Mouse (Mus musculus) kidney, embryonic 16.5 days (tissue): ENCODE measurements around the gene Kras. TPM values are rescaled to one million over a fixed set of nuclear protein-coding genes. Genes with fewer than 3 reads are reported as not detected.

Source experiments
- ATAC-seq: fragments of 200-750 bp; cut with Nextera tagmentation; 2 replicates; pipeline ENCODE4 v1.8.0; 2017; ENCODE audit warnings: moderate TSS enrichment; ENCODE audit not compliant: low FRiP score, low TSS enrichment
- H3K27ac ChIP-seq: fragments of 300-500 bp; sonication (generic); 2 replicates; pipeline ENCODE4 v1.5.1; 2014; ENCODE audit warnings: low read length
- H3K27me3 ChIP-seq: fragments of 300-500 bp; sonication (generic); 2 replicates; pipeline ENCODE4 v1.6.1; 2014; ENCODE audit warnings: low read length, control low read depth, mixed read lengths; ENCODE audit not compliant: insufficient read depth
- H3K36me3 ChIP-seq: fragments of 300-500 bp; sonication (generic); 2 replicates; pipeline ENCODE4 v1.6.1; 2014; ENCODE audit warnings: low read length, control low read depth, mixed read lengths; ENCODE audit not compliant: insufficient read depth
- H3K4me1 ChIP-seq: fragments of 300-500 bp; sonication (generic); 2 replicates; pipeline ENCODE4 v1.6.1; 2014; ENCODE audit warnings: low read length, control low read depth, mixed read lengths; ENCODE audit not compliant: insufficient read depth
- H3K4me2 ChIP-seq: fragments of 300-500 bp; sonication (generic); replicated peaks from 2 replicates; pipeline ENCODE4 v1.6.1; 2014; ENCODE audit warnings: low read depth, low read length
- H3K4me3 ChIP-seq: fragments of 300-500 bp; sonication (generic); 2 replicates; pipeline ENCODE4 v1.5.1; 2014; ENCODE audit warnings: mild to moderate bottlenecking, low read length
- H3K9ac ChIP-seq: fragments of 300-500 bp; sonication (generic); replicated peaks from 2 replicates; pipeline ENCODE4 v1.6.1; 2014; ENCODE audit warnings: low read length
- H3K9me3 ChIP-seq: fragments of 300-500 bp; sonication (generic); 2 replicates; pipeline ENCODE4 v1.6.1; 2016; ENCODE audit warnings: low read length, control low read depth
- WGBS: fragments of 180-500 bp; shearing (Covaris S2); extraction: QIAGEN DNeasy Blood & Tissue Kit; methylation state at CpG from one replicate; pipeline ENCODE4 v1.1.7; 2014; 5-methylcytosine and 5-hydroxymethylcytosine counted together
- polyA plus RNA-seq: library from polyadenylated mRNA; unstranded; fragments of >200 nt; fragmentation: Nextera tagmentation; extraction: Ambion mirVana; gene quantifications from 2 replicates; pipeline ENCODE4 v1.2.1, GENCODE M21; 2015

The Kras gene
- polyA plus RNA-seq, 1 experiment from 2014 or later, result 68.9 TPM

DNA sequence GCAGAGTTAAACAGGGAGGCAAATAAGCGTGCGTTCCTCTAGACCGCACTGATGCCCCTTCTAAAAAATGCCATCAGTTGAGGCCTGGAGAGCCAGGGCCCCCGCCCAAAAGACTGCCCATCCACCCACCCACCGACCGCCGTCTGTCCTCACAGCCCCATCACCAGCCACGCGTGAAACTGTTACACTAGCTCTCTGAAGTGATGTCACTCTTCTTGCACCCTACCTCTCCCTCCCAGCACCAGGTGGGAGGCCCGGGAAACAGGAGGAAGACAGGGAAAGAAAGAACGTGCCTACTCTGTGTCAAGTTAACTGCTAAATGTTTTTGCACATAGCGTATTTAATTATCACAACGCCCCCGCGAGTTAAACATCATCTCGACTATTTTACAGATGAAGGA, 781 bp upstream of the Kras start:
- H3K4me2 ChIP-seq, result peak overlapping the region; percentile 84
- 7% methylated on average over 16 of the region's 16 CpGs for WGBS
- H3K36me3 ChIP-seq, result peaks cover 4% of the 10 kb centered on the region
- ATAC-seq, result no peak
- peak overlapping the region; percentile 96 for H3K9ac ChIP-seq
- H3K4me1 ChIP-seq, result peaks cover 20% of the 10 kb centered on the region; the same call in 1 of the 2 replicates
- H3K27ac ChIP-seq, result peak overlapping the region; percentile 80
- no peaks in the 10 kb centered on the region for H3K9me3 ChIP-seq
- no peaks in the 10 kb centered on the region for H3K27me3 ChIP-seq
- H3K4me3 ChIP-seq, result peak overlapping the region; percentile 95

DNA sequence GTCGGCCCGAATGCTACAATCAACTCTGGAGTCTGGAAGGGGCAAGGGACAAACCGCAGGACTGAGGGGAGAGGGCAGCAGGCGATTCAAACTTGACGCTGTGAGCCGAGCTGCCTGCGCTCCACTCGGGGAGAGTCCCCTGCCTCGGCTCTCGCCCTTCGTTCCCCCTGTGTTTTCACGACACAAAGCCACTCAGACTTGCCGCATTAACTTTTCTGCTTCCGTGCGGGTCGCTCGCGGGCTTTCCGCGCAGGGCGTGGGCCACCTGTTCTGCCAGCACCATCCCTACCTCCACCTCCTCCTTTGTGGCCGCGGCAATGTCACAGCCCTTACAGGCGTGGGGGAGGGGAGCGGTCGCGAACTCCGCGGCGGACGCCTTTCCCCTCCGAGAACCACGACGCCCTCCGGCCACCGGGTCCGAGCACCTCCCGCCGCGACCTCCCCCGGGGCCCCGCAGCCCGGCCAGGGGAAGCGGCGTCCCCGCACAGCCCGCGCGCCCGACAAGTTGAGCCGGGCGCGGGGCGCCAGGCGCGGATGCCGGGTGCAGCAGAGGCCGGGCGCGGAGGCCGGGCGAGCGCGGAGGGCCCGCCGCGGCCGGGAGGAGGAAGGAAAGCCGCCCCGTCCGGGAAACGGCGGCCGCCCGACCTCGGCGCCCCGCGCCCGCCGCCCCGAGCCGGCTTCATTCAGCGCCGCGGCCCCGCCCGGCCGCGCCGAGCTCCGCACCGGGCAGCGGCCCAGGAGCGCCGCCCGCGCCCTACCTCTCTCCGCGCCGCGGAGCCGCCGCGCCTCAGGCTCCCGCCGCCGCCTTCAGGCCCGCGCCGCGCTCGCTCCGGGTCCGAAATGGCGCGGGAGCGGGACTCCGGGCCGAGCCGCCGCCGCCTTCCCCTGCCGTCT, 501 bp downstream of the Kras start:
- H3K4me1 ChIP-seq, result peaks cover 20% of the 10 kb centered on the region; the same call in 1 of the 2 replicates
- H3K36me3 ChIP-seq, result peaks cover 12% of the 10 kb centered on the region
- peak overlapping the region; percentile 95 for H3K4me3 ChIP-seq
- H3K9me3 ChIP-seq, result no peaks in the 10 kb centered on the region
- peak overlapping the region; percentile 84 for H3K27ac ChIP-seq
- peak overlapping the region; percentile 62 for H3K4me2 ChIP-seq
- ATAC-seq, result peak; percentile 47
- H3K27me3 ChIP-seq, result no peaks in the 10 kb centered on the region
- 0% methylated on average over 58 of the region's 124 CpGs for WGBS
- H3K9ac ChIP-seq, result peak overlapping the region; percentile 96

DNA sequence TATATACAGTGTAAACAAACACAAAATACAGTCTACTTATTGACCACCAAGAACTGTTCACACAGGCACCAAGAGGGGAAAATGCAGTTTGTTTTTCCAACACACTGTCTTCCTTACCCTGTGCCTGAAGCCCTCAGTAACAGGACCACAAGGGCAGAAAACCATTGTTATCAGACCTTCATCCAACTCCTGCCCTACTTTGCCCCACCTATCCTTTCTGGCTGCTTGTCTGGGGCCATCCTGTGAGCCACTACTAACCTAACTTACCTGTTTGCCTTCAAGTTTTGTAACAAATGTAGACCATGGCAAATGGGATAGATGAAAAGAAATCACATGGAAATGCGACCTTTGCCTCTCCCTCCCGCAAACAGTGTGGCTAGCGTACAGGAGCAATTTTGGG, 2.2 kb downstream of the Kras start:
- peak overlapping the region; percentile 2; the same call in 1 of the 2 replicates for H3K4me2 ChIP-seq
- H3K9me3 ChIP-seq, result no peaks in the 10 kb centered on the region
- H3K9ac ChIP-seq, result 0 out of 2 replicates have a peak overlapping the region, but pooled peaks have one; percentile 6
- peaks cover 20% of the 10 kb centered on the region; the same call in 1 of the 2 replicates for H3K4me1 ChIP-seq
- H3K27me3 ChIP-seq, result no peaks in the 10 kb centered on the region
- no peak overlapping the region for H3K27ac ChIP-seq
- 73% methylated on average over 3 of the region's 3 CpGs for WGBS
- no peak overlapping the region for H3K4me3 ChIP-seq
- H3K36me3 ChIP-seq, result peaks cover 12% of the 10 kb centered on the region
- ATAC-seq, result no peak

DNA sequence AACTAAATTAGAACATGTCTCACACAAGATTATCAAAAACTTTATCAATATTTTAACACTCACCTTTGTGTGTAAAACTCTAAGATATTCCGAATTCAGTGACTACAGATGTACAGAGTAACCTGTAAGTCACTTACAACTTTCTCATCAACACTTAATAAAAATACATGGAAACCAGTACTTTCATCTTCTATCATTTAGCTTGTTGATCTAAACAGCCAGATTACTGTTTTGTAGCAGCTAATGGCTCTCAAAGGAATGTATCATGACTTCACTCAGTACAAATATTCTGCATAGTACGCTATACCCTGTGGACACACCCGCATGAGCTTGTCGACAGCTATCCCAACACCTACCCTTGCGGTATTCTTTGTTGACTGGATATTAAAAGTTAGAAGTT, 3.2 kb downstream of the Kras start:
- H3K36me3 ChIP-seq, result peaks cover 12% of the 10 kb centered on the region
- no peak overlapping the region for H3K4me2 ChIP-seq
- no peak overlapping the region for H3K27ac ChIP-seq
- H3K27me3 ChIP-seq, result no peaks in the 10 kb centered on the region
- WGBS, result 90% methylated on average over 5 of the region's 5 CpGs
- H3K4me1 ChIP-seq, result peaks cover 20% of the 10 kb centered on the region; the same call in 1 of the 2 replicates
- no peak overlapping the region for H3K9ac ChIP-seq
- no peak overlapping the region for H3K4me3 ChIP-seq
- H3K9me3 ChIP-seq, result no peaks in the 10 kb centered on the region
- no peak for ATAC-seq

DNA sequence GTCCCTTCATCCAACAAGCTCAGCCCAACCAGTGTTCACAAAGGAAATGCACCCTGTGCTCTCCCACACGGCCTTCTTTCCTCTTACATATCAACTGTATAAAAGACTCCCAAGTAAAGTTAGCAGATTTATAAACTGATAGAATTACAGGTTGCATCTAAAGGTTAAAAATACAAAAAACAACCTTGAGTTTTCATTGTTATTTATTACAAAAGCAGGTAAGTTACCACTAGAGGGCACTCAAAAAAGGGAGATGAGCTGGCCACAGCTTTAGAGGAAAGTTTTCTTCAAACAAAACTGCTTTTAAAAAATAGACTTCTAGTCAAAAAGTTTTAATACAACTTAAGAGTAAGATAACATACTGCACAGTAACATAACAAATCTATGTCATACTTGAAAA, 7.5 kb downstream of the Kras start:
- ATAC-seq, result no peak
- H3K4me1 ChIP-seq, result 0 out of 2 replicates have a peak, but pooled peaks cover 3% of the 10 kb centered on the region
- H3K9me3 ChIP-seq, result no peaks in the 10 kb centered on the region
- H3K4me2 ChIP-seq, result no peak overlapping the region
- no peak overlapping the region for H3K27ac ChIP-seq
- peaks cover 12% of the 10 kb centered on the region for H3K36me3 ChIP-seq
- WGBS, result 20% methylated on average over 1 of the region's 1 CpGs
- H3K9ac ChIP-seq, result no peak overlapping the region
- no peak overlapping the region for H3K4me3 ChIP-seq
- H3K27me3 ChIP-seq, result no peaks in the 10 kb centered on the region

DNA sequence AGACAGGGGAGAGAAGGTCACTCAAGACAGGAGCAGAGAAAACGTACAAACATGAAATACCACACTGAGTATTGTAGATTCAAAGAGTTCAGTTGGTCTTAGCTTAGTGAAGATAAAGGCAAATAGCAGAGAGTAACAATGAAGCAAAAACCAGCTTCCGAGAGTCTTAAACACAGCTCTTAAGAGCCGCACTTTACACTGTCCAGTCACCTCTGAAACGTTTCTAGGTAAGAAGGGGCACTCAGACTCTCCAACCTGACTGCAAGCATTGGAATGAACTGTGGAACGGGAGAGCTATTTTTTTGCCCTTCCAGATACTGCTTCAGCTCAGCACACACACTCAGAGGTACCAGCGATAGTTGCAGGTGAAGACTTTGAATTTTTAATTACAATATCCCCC, 9.8 kb downstream of the Kras start:
- Histone ChIP-seq H3K4me2 (no peak overlapping the region), H3K36me3 (0 out of 2 replicates have a peak, but pooled peaks cover 4% of the 10 kb centered on the region), H3K4me3 (no peak overlapping the region), H3K9ac (no peak overlapping the region), H3K4me1 (no peaks in the 10 kb centered on the region), H3K9me3 (no peaks in the 10 kb centered on the region), H3K27ac (no peak overlapping the region), H3K27me3 (no peaks in the 10 kb centered on the region)
- WGBS, result 83% methylated on average over 6 of the region's 6 CpGs
- no peak for ATAC-seq

DNA sequence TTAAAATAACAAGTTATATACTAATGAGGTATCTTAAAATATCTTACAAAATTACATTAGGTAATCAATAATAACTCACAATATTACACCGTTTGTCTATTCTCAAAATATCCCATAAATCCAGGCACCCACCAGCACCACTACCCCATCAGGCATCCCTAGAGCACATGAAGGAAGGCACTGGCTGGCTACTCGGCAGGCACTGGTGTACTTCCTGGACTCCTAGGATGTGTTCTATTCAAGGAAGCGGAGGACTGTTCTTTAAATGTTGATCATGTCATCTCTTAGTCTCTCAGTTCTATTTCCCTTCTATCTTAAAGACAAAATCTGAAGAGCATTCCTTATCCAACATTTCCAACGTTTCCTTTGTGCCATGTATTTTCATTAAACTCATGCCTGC, 12.9 kb downstream of the Kras start:
- no peak for ATAC-seq
- WGBS, result 88% methylated on average over 4 of the region's 4 CpGs
- no peak overlapping the region for H3K9ac ChIP-seq
- H3K27ac ChIP-seq, result no peak overlapping the region
- H3K9me3 ChIP-seq, result no peaks in the 10 kb centered on the region
- H3K4me1 ChIP-seq, result no peaks in the 10 kb centered on the region
- no peaks in the 10 kb centered on the region for H3K27me3 ChIP-seq
- no peak overlapping the region for H3K4me3 ChIP-seq
- H3K36me3 ChIP-seq, result no peaks in the 10 kb centered on the region
- no peak overlapping the region for H3K4me2 ChIP-seq

DNA sequence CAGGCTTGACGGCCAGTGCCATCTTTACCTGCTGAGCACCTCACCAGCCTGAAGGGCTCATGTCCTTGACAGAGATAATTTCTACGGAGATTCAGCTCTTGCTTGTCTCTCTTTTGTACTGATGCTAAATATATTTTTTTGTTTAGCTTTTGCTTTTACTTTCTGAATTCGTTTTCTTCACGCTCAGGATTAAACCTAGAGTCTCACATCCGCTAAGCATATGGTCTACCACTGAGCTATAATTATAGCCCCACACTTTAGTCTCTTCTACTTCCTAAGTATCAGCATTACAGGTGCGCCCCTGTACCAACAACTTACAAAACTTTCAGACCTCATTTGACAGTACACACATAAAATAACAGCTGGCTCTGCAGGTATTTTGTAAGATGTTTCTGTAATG, 14.7 kb downstream of the Kras start:
- no peak for ATAC-seq
- 89% methylated on average over 6 of the region's 6 CpGs for WGBS

DNA sequence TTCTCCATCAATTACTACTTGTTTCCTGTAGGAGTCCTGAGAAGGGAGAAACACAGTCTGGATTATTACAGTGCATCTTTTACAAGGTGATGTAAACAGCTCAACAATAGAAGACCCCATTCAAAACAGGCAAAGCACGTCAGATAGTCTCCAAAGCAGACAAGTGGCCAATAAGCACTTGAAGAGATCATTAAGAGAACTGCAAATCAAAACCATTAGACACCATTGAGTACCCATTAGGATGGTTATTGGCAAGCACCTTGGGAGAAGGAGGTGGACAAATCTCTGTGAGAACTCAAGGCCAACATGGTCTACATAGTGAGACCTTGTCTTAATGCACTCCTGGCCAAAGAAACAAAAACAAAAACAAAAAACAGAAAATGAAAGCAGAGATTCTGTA, 15.6 kb downstream of the Kras start:
- Histone ChIP-seq H3K4me1 (no peaks in the 10 kb centered on the region), H3K4me2 (no peak overlapping the region), H3K36me3 (peaks cover 12% of the 10 kb centered on the region), H3K9ac (no peak overlapping the region), H3K27ac (no peak overlapping the region), H3K9me3 (no peaks in the 10 kb centered on the region), H3K27me3 (no peaks in the 10 kb centered on the region), H3K4me3 (no peak overlapping the region)
- no peak for ATAC-seq
- WGBS, result 77% methylated on average over 1 of the region's 1 CpGs

More for the DNA sequence above, 14.7 kb downstream of the Kras start:
- Histone ChIP-seq H3K4me2 (no peak overlapping the region), H3K27me3 (no peaks in the 10 kb centered on the region), H3K9me3 (no peaks in the 10 kb centered on the region), H3K36me3 (peaks cover 8% of the 10 kb centered on the region), H3K4me1 (no peaks in the 10 kb centered on the region), H3K4me3 (no peak overlapping the region), H3K9ac (no peak overlapping the region), H3K27ac (no peak overlapping the region)

DNA sequence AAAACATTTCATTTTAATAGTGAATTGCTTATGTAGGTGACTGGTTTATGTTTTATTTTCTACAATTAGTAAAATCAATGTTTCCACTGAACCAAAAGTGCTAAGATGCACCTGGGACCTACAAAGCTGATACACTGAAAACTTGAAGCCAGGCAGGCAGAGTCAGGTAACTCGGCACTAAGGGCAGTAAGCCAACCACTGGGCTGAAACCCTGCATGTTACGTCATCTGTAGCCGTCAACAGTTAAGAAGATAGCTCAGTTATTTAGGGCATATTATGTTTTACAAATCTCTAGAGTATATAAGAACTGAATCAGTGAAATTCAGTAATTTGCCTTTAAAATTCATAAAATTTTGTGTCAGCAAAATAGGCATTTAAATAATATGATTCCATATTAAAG, 23.7 kb downstream of the Kras start:
- WGBS, result 91% methylated on average over 3 of the region's 3 CpGs
- no peak for ATAC-seq

More for the DNA sequence above, 23.7 kb downstream of the Kras start:
- Histone ChIP-seq H3K36me3 (peaks cover 11% of the 10 kb centered on the region), H3K9ac (no peak overlapping the region), H3K4me2 (no peak overlapping the region), H3K4me3 (no peak overlapping the region), H3K4me1 (no peaks in the 10 kb centered on the region), H3K27ac (no peak overlapping the region), H3K9me3 (no peaks in the 10 kb centered on the region), H3K27me3 (no peaks in the 10 kb centered on the region)
